In the genomic region with DNA sequence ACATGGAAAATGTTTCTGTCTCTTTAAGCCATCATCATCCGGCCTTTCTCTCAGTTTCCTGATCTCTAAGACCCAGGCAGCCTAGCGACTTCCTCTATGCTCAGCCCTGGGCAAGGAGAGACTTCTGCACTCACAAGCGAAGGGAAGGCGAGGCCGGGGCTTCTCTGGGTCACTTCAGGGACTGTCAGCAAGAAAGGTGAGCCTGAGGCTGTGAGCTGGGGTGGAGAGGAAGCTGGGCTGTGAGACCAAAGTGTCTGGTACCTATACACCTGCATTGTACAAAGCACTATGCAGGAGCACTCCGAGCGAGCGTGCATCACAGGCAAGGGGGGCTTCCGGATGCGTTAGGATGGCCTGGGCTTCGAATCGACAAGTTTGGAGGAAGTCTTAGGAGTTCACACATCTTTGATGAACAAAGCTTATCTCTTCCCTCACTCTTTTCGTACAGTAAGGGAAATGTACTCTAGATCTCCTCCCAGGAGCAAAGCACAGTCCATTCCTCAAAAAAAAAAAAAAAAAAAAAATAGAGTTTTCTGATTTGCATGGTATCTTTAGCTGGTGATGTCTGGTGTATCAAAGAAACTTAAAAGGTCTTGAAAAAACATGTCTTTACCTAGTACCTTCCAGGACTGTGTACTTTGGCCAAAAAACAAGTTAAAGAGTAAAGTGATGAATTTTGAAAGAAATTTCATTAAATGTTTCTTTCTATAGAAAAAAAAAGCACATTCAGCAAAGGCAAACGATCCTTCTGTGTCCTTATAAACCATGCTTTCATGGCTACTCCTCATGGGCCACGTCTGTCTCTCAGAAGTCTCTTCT, we compare ENCODE assay signal across 8 mouse cellular contexts. TPM values are rescaled to one million over a fixed set of nuclear protein-coding genes. Genes with fewer than 3 reads are reported as not detected.
DNase-seq lines count a peak whose midpoint lies in the region; ATAC-seq lines count a peak whose summit lies in the region.

A gene (plus strand): TSS at position 94 of the 819 bp plus-strand sequence.

- WGBS in embryonic facial prominence, embryonic 14.5 days: 71% methylated on average over 15 of the region's 15 CpGs

- no peaks in the 10 kb centered on the region for H3K9me3 ChIP-seq in embryonic facial prominence, embryonic 14.5 days (ENCODE audit: control insufficient read depth, low read length)

- no peak for ATAC-seq in embryonic facial prominence, embryonic 14.5 days (ENCODE audit: low read depth)

- H3K9ac ChIP-seq in embryonic facial prominence, embryonic 14.5 days (ENCODE audit: low read depth, low read length): no peak within 1 kb of the TSS

- H3K4me1 ChIP-seq in embryonic facial prominence, embryonic 14.5 days (ENCODE audit: control insufficient read depth, insufficient read depth, low read length): 0 out of 2 replicates have a peak, but pooled peaks cover 5% of the 10 kb centered on the region

- DNase-seq in CD8-positive naive resting alpha-beta T cell, adult 2 months (ENCODE audit: low read depth in 2 of 2, low spot score in 2 of 2): peak; percentile 73 to 78
- DNase-seq in embryonic facial prominence, embryonic 14.5 days (ENCODE audit: low spot score): no peak
- DNase-seq in kidney, adult 18-20 months: peak; percentile 54
- DNase-seq in lung, postnatal 25 days (ENCODE audit: low spot score): peak; percentile 68
- peak; percentile 69 for DNase-seq in thymus, postnatal 10 days (ENCODE audit: low spot score in 2 of 2)
- DNase-seq in right cerebral cortex, postnatal 14 days: no peak
- DNase-seq in urinary bladder, postnatal 14 days (ENCODE audit: low spot score): no peak
- DNase-seq in frontal cortex, adult 2 months (ENCODE audit: extremely low spot score in 1 of 2, low spot score in 1 of 2): no peak

- H3K27me3 ChIP-seq in embryonic facial prominence, embryonic 14.5 days (replicated peaks; ENCODE audit: control insufficient read depth, insufficient read depth, low read length): peaks cover 30% of the 10 kb centered on the region

- H3K36me3 ChIP-seq in embryonic facial prominence, embryonic 14.5 days (ENCODE audit: control insufficient read depth, insufficient read depth, low read length): no peaks in the 10 kb centered on the region

- H3K27ac ChIP-seq in embryonic facial prominence, embryonic 14.5 days (replicated peaks; ENCODE audit: low read depth, low read length): no peak within 1 kb of the TSS

- H3K4me2 ChIP-seq in embryonic facial prominence, embryonic 14.5 days (ENCODE audit: low read depth, low read length): no peak within 1 kb of the TSS

- no peak within 1 kb of the TSS for H3K4me3 ChIP-seq in embryonic facial prominence, embryonic 14.5 days (ENCODE audit: low read depth, low read length)

RNA-seq across cellular contexts. Expression of the gene that starts here (rescaled TPM):
- polyA plus RNA-seq in embryonic facial prominence, embryonic 14.5 days (2014; fragmentation: Nextera tagmentation; extraction: Ambion mirVana): 10.5 and 12.7 TPM in 2 replicates
- polyA plus RNA-seq in frontal cortex, adult 2 months (2012; rRNA removed): 1.6 TPM in 2 replicates

Comparison
In these comparisons a context has a peak if more than half of its experiments do, and no peak if none do; other contexts are left out.
1. DNase-seq: peak in CD8-positive naive resting alpha-beta T cell, adult 2 months (2 of 2), kidney, adult 18-20 months (single experiment), lung, postnatal 25 days (single experiment) and thymus, postnatal 10 days (2 of 2); none in embryonic facial prominence, embryonic 14.5 days (single experiment), right cerebral cortex, postnatal 14 days (single experiment), urinary bladder, postnatal 14 days (single experiment) and frontal cortex, adult 2 months (0 of 2).